Mouse (Mus musculus) kidney, adult 2 months (tissue): ENCODE measurements at regions not wholly inside any gene's neighbourhood (a gene's known extent, or its start where the extent isn't known, plus 50 kb on each side); places are given as distances from the start of the nearest gene placed in this dataset.

Experiments used
- DNase-seq: peaks from one replicate; pipeline ENCODE4 v3.0.0; 2021
- H3K27ac ChIP-seq: fragments of 200-500 bp; 2 replicates; pipeline ENCODE4 v1.5.1; 2012; ENCODE audit warnings: low read depth, low read length, control low read depth, inconsistent platforms; ENCODE audit not compliant: insufficient read depth
- H3K27me3 ChIP-seq: fragments of 200-500 bp; replicated peaks from 2 replicates; pipeline ENCODE4 v1.6.1; 2012; ENCODE audit warnings: mild to moderate bottlenecking, moderate library complexity, low read length, inconsistent platforms; ENCODE audit not compliant: control insufficient read depth, insufficient read depth
- H3K36me3 ChIP-seq: fragments of 200-500 bp; 2 replicates; pipeline ENCODE4 v1.6.1; 2012; ENCODE audit warnings: mild to moderate bottlenecking, moderate library complexity, low read length, inconsistent platforms; ENCODE audit not compliant: control insufficient read depth, insufficient read depth
- H3K4me1 ChIP-seq: fragments of 200-500 bp; 2 replicates; pipeline ENCODE4 v1.6.1; 2011; ENCODE audit warnings: low read length; ENCODE audit not compliant: control insufficient read depth, insufficient read depth
- H3K4me3 ChIP-seq: fragments of 200-500 bp; 2 replicates; pipeline ENCODE4 v1.5.1; 2011; ENCODE audit warnings: mild to moderate bottlenecking, low read depth, low read length, control low read depth; ENCODE audit not compliant: insufficient read depth
- CTCF ChIP-seq: fragments of 200-500 bp; conservative IDR thresholded peaks from 2 replicates; pipeline ENCODE4 v1.5.1; 2011; ENCODE audit warnings: low read depth, mild to moderate bottlenecking, control low read depth, low read length, moderate library complexity, mixed read lengths; ENCODE audit not compliant: insufficient read depth, insufficient read length
- POLR2A ChIP-seq: fragments of 200-500 bp; IDR thresholded peaks from one replicate; pipeline ENCODE4 v1.6.1; 2011; ENCODE audit warnings: low read depth, low read length, control low read depth
- whole genome bisulfite sequencing: fragments of 180-500 bp; shearing (Covaris S2); methylation state at CpG from one replicate; pipeline ENCODE4 v1.1.7; 2018; 5-methylcytosine and 5-hydroxymethylcytosine counted together

DNA sequence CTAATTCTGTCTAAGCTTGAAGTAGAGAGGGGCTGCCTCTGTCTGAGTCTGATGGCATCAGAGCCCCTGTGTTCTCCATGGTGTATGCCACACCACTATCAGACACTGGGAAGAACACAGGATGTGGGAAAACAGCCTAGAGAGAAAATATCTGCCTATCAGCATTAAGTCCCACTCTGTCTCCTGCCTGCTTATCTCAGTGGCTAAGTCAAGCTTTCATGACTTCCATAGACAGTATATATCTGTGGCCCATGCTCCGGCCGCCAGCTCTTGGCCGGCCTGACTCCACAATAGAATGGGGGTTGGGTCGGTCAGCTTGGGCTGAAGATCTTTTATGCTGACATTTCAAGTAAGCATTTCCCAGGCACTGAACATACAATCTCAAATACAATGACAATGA lies 92.0 kb upstream of the Sox9 start:
- Histone ChIP-seq H3K36me3 (no peaks in the 10 kb centered on the region), H3K4me1 (no peaks in the 10 kb centered on the region), H3K4me3 (no peak overlapping the region), H3K27me3 (no peaks in the 10 kb centered on the region), H3K27ac (no peak overlapping the region)
- no peak for DNase-seq
- 95% methylated on average over 4 of the region's 4 CpGs for WGBS
- TF ChIP-seq POLR2A (no peak), CTCF (no peak)

DNA sequence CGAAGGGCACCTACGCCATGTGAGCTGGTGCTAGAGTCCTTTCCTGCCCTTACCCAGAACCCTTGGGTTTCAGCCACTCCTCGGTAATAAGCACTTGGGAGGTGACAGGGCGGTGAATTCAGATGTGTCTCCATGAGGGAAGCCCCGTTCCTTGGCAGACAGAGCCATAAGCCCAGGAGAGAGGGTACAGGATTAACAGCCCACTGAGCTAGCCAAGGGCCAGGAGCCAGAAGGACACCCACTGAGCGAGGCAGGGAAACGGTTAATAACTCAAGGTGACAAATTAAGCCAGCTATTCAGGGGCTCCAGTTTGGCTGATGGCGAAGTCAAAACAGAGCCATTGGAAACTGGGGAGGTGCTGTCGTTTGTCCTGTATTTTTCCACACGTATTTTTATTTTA lies 75.9 kb upstream of the Sox9 start:
- H3K4me3 ChIP-seq = no peak overlapping the region
- no peak overlapping the region for H3K27ac ChIP-seq
- no peaks in the 10 kb centered on the region for H3K4me1 ChIP-seq
- no peak for DNase-seq
- H3K36me3 ChIP-seq = no peaks in the 10 kb centered on the region
- no peaks in the 10 kb centered on the region for H3K27me3 ChIP-seq
- 73% methylated on average over 10 of the region's 10 CpGs for WGBS
- TF ChIP-seq CTCF (no peak), POLR2A (no peak)

DNA sequence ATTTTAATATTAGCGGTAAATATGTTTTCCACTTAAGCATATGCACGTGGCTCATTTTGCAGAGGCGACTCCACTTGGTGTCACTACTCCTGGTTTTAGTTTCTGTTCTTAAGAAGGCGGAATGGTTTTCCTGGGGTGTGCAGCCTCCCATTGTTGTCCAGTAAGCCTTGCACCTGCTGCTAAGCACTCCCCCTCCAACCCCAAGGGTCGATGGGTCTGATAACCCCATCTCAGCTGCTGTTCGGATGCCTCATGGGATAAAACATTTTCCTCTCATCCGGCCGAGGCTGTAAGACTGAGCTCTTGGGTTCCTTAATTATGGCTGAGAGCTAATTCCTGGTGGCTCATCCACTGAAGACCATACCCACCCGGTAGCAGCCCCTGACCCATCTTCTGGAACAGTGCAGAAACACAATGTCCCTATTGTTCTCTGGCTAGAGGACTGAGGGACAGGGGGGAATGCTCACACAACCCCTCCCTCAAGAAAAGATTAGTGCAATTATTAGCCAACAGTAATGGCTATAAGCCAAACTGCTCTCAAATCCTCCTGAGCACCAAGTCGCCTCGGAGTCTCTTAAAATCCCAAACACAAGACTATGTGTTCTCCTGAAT lies 73.8 kb upstream of the Sox9 start:
- no peaks in the 10 kb centered on the region for H3K27me3 ChIP-seq
- DNase-seq = no peak
- WGBS = 65% methylated on average over 11 of the region's 11 CpGs
- no peaks in the 10 kb centered on the region for H3K4me1 ChIP-seq
- no peak overlapping the region for H3K27ac ChIP-seq
- H3K36me3 ChIP-seq = no peaks in the 10 kb centered on the region
- H3K4me3 ChIP-seq = no peak overlapping the region
- TF ChIP-seq POLR2A = no peak
- TF ChIP-seq CTCF = no peak

DNA sequence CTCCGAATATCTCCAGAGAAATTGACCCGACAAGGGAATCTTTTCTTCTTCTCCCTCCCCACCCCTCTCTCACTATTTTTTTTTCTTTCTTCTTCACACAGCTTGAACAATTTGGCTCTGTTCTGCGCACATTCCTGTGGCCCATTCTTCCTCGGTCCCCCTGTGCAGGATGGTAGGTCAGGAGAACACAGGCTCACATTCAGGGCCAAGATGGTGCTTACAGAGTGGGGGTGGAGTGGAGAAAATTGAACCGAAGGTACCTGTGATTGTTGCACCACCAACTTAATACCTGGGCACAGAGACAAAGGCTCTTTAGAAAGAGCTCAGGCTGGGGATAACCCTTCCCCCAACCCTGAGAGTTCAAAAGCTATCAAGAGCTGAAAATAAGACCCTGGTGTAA lies 70.4 kb upstream of the Sox9 start:
- Histone ChIP-seq H3K27me3 (no peaks in the 10 kb centered on the region), H3K36me3 (no peaks in the 10 kb centered on the region), H3K27ac (no peak overlapping the region), H3K4me3 (no peak overlapping the region), H3K4me1 (no peaks in the 10 kb centered on the region)
- TF ChIP-seq POLR2A = no peak
- TF ChIP-seq CTCF = no peak
- WGBS = 71% methylated on average over 5 of the region's 5 CpGs
- no peak for DNase-seq

DNA sequence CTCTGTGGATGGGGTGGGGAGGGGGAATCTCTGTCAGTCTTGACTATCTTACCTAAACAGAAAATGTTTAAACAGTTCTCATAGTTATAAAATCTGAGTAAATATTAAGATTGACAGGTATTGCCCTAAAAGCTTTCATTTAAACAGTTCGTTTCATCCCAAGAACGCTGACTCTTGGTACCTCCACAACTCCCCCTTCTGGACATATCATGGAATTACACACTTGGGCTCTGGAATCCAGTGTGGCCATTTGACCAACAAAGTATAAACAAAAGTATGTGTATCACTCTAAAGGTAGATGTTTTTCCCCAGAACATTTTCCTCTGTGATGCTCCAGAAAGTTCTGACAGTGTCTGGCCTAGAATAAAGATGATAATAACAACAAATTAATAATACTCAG lies 63.5 kb upstream of the Sox9 start:
- no peak for TF ChIP-seq CTCF
- TF ChIP-seq POLR2A = no peak
- no peaks in the 10 kb centered on the region for H3K27me3 ChIP-seq
- 86% methylated on average over 2 of the region's 2 CpGs for WGBS
- no peak for DNase-seq
- no peak overlapping the region for H3K27ac ChIP-seq
- H3K36me3 ChIP-seq = no peaks in the 10 kb centered on the region
- H3K4me3 ChIP-seq = no peak overlapping the region
- H3K4me1 ChIP-seq = no peaks in the 10 kb centered on the region

DNA sequence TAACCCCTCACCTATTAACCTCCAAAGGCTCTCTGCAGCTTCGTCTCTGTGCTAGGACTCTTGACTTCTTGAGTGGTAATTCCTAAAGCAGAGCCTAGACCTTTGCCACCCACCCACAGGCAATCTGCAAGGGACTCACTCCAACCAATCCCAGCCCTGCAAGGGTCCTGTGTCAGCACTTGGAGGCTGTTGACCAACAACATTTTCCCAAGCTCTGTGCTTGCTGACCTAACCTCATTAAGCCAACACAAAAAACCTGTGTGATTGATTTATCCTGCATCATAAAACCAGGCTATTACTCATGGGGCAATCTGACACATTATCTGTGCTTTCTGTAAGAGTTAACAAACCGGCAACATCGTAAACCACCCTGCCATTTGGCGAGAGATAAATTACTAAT lies 61.4 kb upstream of the Sox9 start:
- DNase-seq = no peak
- Histone ChIP-seq H3K27me3 (no peaks in the 10 kb centered on the region), H3K4me3 (no peak overlapping the region), H3K27ac (no peak overlapping the region), H3K4me1 (no peaks in the 10 kb centered on the region), H3K36me3 (no peaks in the 10 kb centered on the region)
- TF ChIP-seq POLR2A = no peak
- TF ChIP-seq CTCF = no peak
- WGBS = 53% methylated on average over 4 of the region's 4 CpGs

DNA sequence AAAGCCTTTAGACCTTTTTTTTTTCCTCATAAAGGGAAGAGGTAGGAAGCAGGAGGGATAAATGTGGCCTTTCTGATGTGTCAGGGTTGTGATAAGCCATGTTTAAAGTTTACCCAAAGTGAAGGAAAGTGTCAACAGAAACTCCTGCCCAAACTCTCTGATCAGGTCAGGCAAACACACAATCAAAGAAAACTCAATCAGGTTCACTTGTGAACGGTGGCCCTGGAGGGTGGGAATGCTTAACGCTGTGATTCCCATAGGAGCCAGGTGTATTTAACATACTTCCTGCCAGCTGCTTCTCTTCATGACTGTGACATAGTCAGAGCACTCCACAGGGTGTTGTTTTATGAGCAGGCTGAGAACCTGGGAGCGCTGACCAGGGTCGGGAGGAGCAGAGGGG lies 59.1 kb upstream of the Sox9 start:
- Histone ChIP-seq H3K4me1 (no peaks in the 10 kb centered on the region), H3K36me3 (no peaks in the 10 kb centered on the region), H3K27me3 (no peaks in the 10 kb centered on the region), H3K4me3 (no peak overlapping the region), H3K27ac (no peak overlapping the region)
- no peak for TF ChIP-seq CTCF
- no peak for TF ChIP-seq POLR2A
- DNase-seq = no peak
- WGBS = 29% methylated on average over 4 of the region's 4 CpGs

DNA sequence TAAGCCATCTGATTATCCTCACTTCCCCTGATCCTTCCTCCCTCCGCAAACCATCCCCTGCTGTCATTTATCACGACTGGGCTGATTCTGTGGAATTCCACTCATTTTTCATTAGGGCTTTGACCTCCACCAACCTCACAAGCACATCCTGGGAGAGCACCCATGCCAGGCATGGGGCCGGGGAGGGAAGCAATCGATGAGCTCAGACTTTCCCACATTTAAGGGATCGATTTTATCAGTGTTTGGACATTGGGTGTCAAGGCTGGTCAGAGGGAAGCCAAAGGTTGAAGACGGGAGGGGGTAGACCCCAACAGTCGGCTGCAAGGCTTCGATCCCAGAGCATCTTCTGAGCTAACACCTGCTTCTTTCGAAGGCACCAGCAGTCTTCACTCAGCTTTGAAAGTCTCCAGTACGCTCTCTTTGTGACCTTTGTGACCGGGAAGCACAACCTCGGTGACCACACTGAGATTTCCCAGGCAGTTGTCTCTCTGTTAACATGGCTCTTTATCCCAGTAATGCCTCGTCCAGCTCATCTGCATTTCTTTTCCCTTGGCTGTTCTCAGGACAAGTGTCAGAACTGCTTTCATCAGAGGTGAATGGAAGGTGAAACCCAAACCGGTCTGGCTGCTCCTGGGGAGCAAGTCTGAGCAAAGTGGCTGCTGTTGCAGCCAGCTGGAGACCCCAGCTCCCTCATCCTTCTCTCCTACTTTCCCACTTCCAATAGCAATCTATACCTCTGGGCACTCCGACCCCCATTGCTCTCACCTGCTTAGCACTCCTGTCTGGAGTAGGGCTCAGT lies 53.7 kb upstream of the Sox9 start:
- Histone ChIP-seq H3K27ac (no peak overlapping the region), H3K4me3 (no peak overlapping the region), H3K4me1 (no peaks in the 10 kb centered on the region), H3K27me3 (no peaks in the 10 kb centered on the region), H3K36me3 (no peaks in the 10 kb centered on the region)
- TF ChIP-seq CTCF = no peak
- no peak for TF ChIP-seq POLR2A
- DNase-seq = no peak
- WGBS = 51% methylated on average over 15 of the region's 15 CpGs
